Mouse (Mus musculus) embryonic facial prominence, embryonic 13.5 days (tissue): ENCODE results near the gene Ankrd66. TPM values are rescaled to one million over a fixed set of nuclear protein-coding genes. Genes with fewer than 3 reads are reported as not detected.

Experiments used
- ATAC-seq: fragments of 200-750 bp; cut with Nextera tagmentation; 2 replicates; pipeline ENCODE4 v1.8.0; 2017; ENCODE audit warnings: low read depth; ENCODE audit not compliant: insufficient number of reproducible peaks, insufficient read depth, low FRiP score, low TSS enrichment
- H3K27ac ChIP-seq: fragments of 300-500 bp; sonication (generic); 2 replicates; pipeline ENCODE4 v1.5.1; 2015; ENCODE audit warnings: moderate library complexity, mild to moderate bottlenecking, inconsistent platforms
- H3K27me3 ChIP-seq: fragments of 300-500 bp; sonication (generic); 2 replicates; pipeline ENCODE4 v1.6.1; 2015; ENCODE audit warnings: mild to moderate bottlenecking, inconsistent platforms
- H3K36me3 ChIP-seq: fragments of 300-500 bp; sonication (generic); 2 replicates; pipeline ENCODE4 v1.6.1; 2015; ENCODE audit warnings: mild to moderate bottlenecking, inconsistent platforms
- H3K4me1 ChIP-seq: fragments of 300-500 bp; sonication (generic); 2 replicates; pipeline ENCODE4 v1.6.1; 2015; ENCODE audit warnings: inconsistent platforms
- H3K4me2 ChIP-seq: fragments of 300-500 bp; sonication (generic); 2 replicates; pipeline ENCODE4 v1.6.1; 2015; ENCODE audit warnings: moderate library complexity, mild to moderate bottlenecking, inconsistent platforms
- H3K4me3 ChIP-seq: fragments of 300-500 bp; sonication (generic); 2 replicates; pipeline ENCODE4 v1.5.1; 2015; ENCODE audit warnings: mild to moderate bottlenecking, inconsistent platforms
- H3K9ac ChIP-seq: fragments of 300-500 bp; sonication (generic); 2 replicates; pipeline ENCODE4 v1.6.1; 2015; ENCODE audit warnings: mild to moderate bottlenecking, inconsistent platforms
- H3K9me3 ChIP-seq: fragments of 300-500 bp; sonication (generic); 2 replicates; pipeline ENCODE4 v1.6.1; 2016; ENCODE audit warnings: inconsistent platforms
- WGBS: fragments of 180-500 bp; shearing (Covaris S2); methylation state at CpG from one replicate; pipeline ENCODE4 v1.1.7; 2015; ENCODE audit warnings: mixed read lengths; 5-methylcytosine and 5-hydroxymethylcytosine counted together
- polyA plus RNA-seq: library from polyadenylated mRNA; unstranded; fragments of >200 nt; fragmentation: Nextera tagmentation; extraction: Ambion mirVana; gene quantifications from 2 replicates; pipeline ENCODE4 v1.2.1, GENCODE M21; 2015

The Ankrd66 gene
- polyA plus RNA-seq, result 0.21 TPM in 1 of 2 replicates, not detected in the other

- no peak within 1 kb of the TSS for H3K27ac ChIP-seq
- no peak within 1 kb of the TSS for H3K4me2 ChIP-seq
- no peaks in the 10 kb centered on the region for H3K36me3 ChIP-seq
- no peaks in the 10 kb centered on the region for H3K9me3 ChIP-seq
- no peaks in the 10 kb centered on the region for H3K27me3 ChIP-seq
- H3K4me3 ChIP-seq, result no peak within 1 kb of the TSS
- no peaks in the 10 kb centered on the region for H3K4me1 ChIP-seq
- H3K9ac ChIP-seq, result no peak within 1 kb of the TSS
- no peak for ATAC-seq
- WGBS, result 89% methylated on average over 1 of the region's 1 CpGs
Measured at GRCm38 (mm10) chr17:43543539-43543938, at the start of gene Ankrd66. Gene Ankrd66, minus strand, starts transcription at chr17:43543639.

- 88% methylated on average over 21 of the region's 21 CpGs for WGBS
- Histone ChIP-seq H3K4me1 (no peaks in the 10 kb centered on the region), H3K4me2 (no peak overlapping the region), H3K36me3 (no peaks in the 10 kb centered on the region), H3K9ac (no peak overlapping the region), H3K27ac (no peak overlapping the region), H3K27me3 (no peaks in the 10 kb centered on the region), H3K9me3 (peaks cover 4% of the 10 kb centered on the region; the same call in 1 of the 2 replicates), H3K4me3 (no peak overlapping the region)
- no peak for ATAC-seq
Measured at GRCm38 (mm10) chr17:43592296-43593291, 49.2 kb upstream of the Ankrd66 start.

- 89% methylated on average over 5 of the region's 5 CpGs for WGBS
- Histone ChIP-seq H3K27me3 (no peaks in the 10 kb centered on the region), H3K4me3 (no peak overlapping the region), H3K27ac (no peak overlapping the region), H3K36me3 (no peaks in the 10 kb centered on the region), H3K9ac (no peak overlapping the region), H3K4me1 (no peaks in the 10 kb centered on the region), H3K9me3 (no peaks in the 10 kb centered on the region), H3K4me2 (no peak overlapping the region)
- no peak for ATAC-seq
Measured at GRCm38 (mm10) chr17:43590531-43590930, 47.1 kb upstream of the Ankrd66 start.

GRCm38 (mm10) chr17:43589750-43590149 lies 46.3 kb upstream of the Ankrd66 start:
- Histone ChIP-seq H3K4me2 (no peak overlapping the region), H3K9ac (no peak overlapping the region), H3K4me1 (no peaks in the 10 kb centered on the region), H3K27ac (no peak overlapping the region), H3K9me3 (no peaks in the 10 kb centered on the region), H3K36me3 (no peaks in the 10 kb centered on the region), H3K4me3 (no peak overlapping the region), H3K27me3 (no peaks in the 10 kb centered on the region)
- WGBS, result 93% methylated on average over 6 of the region's 6 CpGs
- ATAC-seq, result no peak

GRCm38 (mm10) chr17:43587278-43587677 lies 43.8 kb upstream of the Ankrd66 start:
- H3K27me3 ChIP-seq, result no peaks in the 10 kb centered on the region
- 88% methylated on average over 2 of the region's 2 CpGs for WGBS
- no peaks in the 10 kb centered on the region for H3K4me1 ChIP-seq
- no peaks in the 10 kb centered on the region for H3K9me3 ChIP-seq
- no peak for ATAC-seq
- H3K36me3 ChIP-seq, result no peaks in the 10 kb centered on the region
- no peak overlapping the region for H3K9ac ChIP-seq
- no peak overlapping the region for H3K4me2 ChIP-seq
- no peak overlapping the region for H3K27ac ChIP-seq
- H3K4me3 ChIP-seq, result no peak overlapping the region

- WGBS, result 66% methylated on average over 7 of the region's 7 CpGs
- Histone ChIP-seq H3K27me3 (no peaks in the 10 kb centered on the region), H3K36me3 (no peaks in the 10 kb centered on the region), H3K4me2 (no peak overlapping the region), H3K27ac (no peak overlapping the region), H3K4me1 (peaks cover 14% of the 10 kb centered on the region), H3K4me3 (no peak overlapping the region), H3K9me3 (no peaks in the 10 kb centered on the region), H3K9ac (no peak overlapping the region)
- no peak for ATAC-seq
Measured at GRCm38 (mm10) chr17:43584771-43585170, 41.3 kb upstream of the Ankrd66 start.

GRCm38 (mm10) chr17:43581012-43581467 lies 37.6 kb upstream of the Ankrd66 start:
- ATAC-seq, result 0 out of 2 replicates have a peak, but pooled peaks have one; percentile 43
- Histone ChIP-seq H3K9me3 (no peaks in the 10 kb centered on the region), H3K4me3 (peak overlapping the region; percentile 16), H3K4me1 (peaks cover 14% of the 10 kb centered on the region), H3K9ac (0 out of 2 replicates have a peak overlapping the region, but pooled peaks have one; percentile 11), H3K27ac (peak overlapping the region; percentile 4; the same call in 1 of the 2 replicates), H3K36me3 (no peaks in the 10 kb centered on the region), H3K27me3 (no peaks in the 10 kb centered on the region), H3K4me2 (peak overlapping the region; percentile 46)
- WGBS, result 8% methylated on average over 8 of the region's 8 CpGs

GRCm38 (mm10) chr17:43580456-43580855 lies 37.0 kb upstream of the Ankrd66 start:
- WGBS, result 12% methylated on average over 3 of the region's 3 CpGs
- Histone ChIP-seq H3K4me1 (peaks cover 14% of the 10 kb centered on the region), H3K27me3 (no peaks in the 10 kb centered on the region), H3K4me3 (peak overlapping the region; percentile 16), H3K9me3 (no peaks in the 10 kb centered on the region), H3K4me2 (peak overlapping the region; percentile 46), H3K9ac (0 out of 2 replicates have a peak overlapping the region, but pooled peaks have one; percentile 11), H3K27ac (0 out of 2 replicates have a peak overlapping the region, but pooled peaks have one; percentile 4), H3K36me3 (no peaks in the 10 kb centered on the region)
- ATAC-seq, result no peak

GRCm38 (mm10) chr17:43573624-43574073 lies 30.2 kb upstream of the Ankrd66 start:
- no peak for ATAC-seq
- no peak overlapping the region for H3K9ac ChIP-seq
- WGBS, result 30% methylated on average over 3 of the region's 3 CpGs
- H3K4me3 ChIP-seq, result no peak overlapping the region
- H3K4me1 ChIP-seq, result peaks cover 3% of the 10 kb centered on the region; the same call in 1 of the 2 replicates
- H3K9me3 ChIP-seq, result no peaks in the 10 kb centered on the region
- H3K27me3 ChIP-seq, result no peaks in the 10 kb centered on the region
- H3K4me2 ChIP-seq, result no peak overlapping the region
- no peaks in the 10 kb centered on the region for H3K36me3 ChIP-seq
- no peak overlapping the region for H3K27ac ChIP-seq

- ATAC-seq, result no peak
- no peak overlapping the region for H3K9ac ChIP-seq
- 58% methylated on average over 7 of the region's 7 CpGs for WGBS
- no peak overlapping the region for H3K4me2 ChIP-seq
- H3K9me3 ChIP-seq, result no peaks in the 10 kb centered on the region
- no peak overlapping the region for H3K4me3 ChIP-seq
- no peaks in the 10 kb centered on the region for H3K27me3 ChIP-seq
- no peaks in the 10 kb centered on the region for H3K36me3 ChIP-seq
- peaks cover 5% of the 10 kb centered on the region; the same call in 1 of the 2 replicates for H3K4me1 ChIP-seq
- H3K27ac ChIP-seq, result no peak overlapping the region
Measured at GRCm38 (mm10) chr17:43569287-43569686, 25.8 kb upstream of the Ankrd66 start.

GRCm38 (mm10) chr17:43567992-43568888 lies 24.8 kb upstream of the Ankrd66 start, which contains the start of gene Pla2g7:
Gene Pla2g7, plus strand, starts transcription at chr17:43568098.
- no peaks in the 10 kb centered on the region for H3K9me3 ChIP-seq
- under 1% methylated on average over 34 of the region's 34 CpGs for WGBS
- H3K4me1 ChIP-seq, result peaks cover 5% of the 10 kb centered on the region; the same call in 1 of the 2 replicates
- no peaks in the 10 kb centered on the region for H3K36me3 ChIP-seq
- H3K4me2 ChIP-seq, result peak within 1 kb of the TSS; percentile 89
- peak within 1 kb of the TSS; percentile 50 for H3K4me3 ChIP-seq
- H3K27me3 ChIP-seq, result no peaks in the 10 kb centered on the region
- peak within 1 kb of the TSS; percentile 66; the same call in 1 of the 2 replicates for H3K27ac ChIP-seq
- peak within 1 kb of the TSS; percentile 73 for H3K9ac ChIP-seq
- peak; percentile 81 for ATAC-seq
